Mouse (Mus musculus): ENCODE results near the gene Ttc4. TPM values are rescaled to one million over a fixed set of nuclear protein-coding genes. Genes with fewer than 3 reads are reported as not detected.

The Ttc4 gene
- polyA plus RNA-seq, 1 experiment from 2014 or later: 28.9 TPM

- no peaks in the 10 kb centered on the region; the same call in 1 of the 2 replicates for H3K79me2 ChIP-seq (ENCODE audit: inconsistent target)
- H3K4me3 ChIP-seq (ENCODE audit: inconsistent target): no peak overlapping the region
- H3K27ac ChIP-seq: no peak overlapping the region
- WGBS (ENCODE audit: missing documents): 92% methylated on average over 5 of the region's 5 CpGs
- H3K36me3 ChIP-seq (ENCODE audit: inconsistent target): peaks cover 44% of the 10 kb centered on the region
Measured at GRCm38 (mm10) chr4:106676749-106677148, 2.0 kb downstream of the Ttc4 start.

GRCm38 (mm10) chr4:106666546-106666945 is 12.2 kb downstream of the Ttc4 start:
- WGBS (ENCODE audit: missing documents): 93% methylated on average over 2 of the region's 2 CpGs

GRCm38 (mm10) chr4:106665673-106666072 is 13.1 kb downstream of the Ttc4 start:
- WGBS (ENCODE audit: missing documents): 98% methylated on average over 10 of the region's 10 CpGs
- no peak overlapping the region for H3K4me3 ChIP-seq (ENCODE audit: inconsistent target)
- no peak overlapping the region for H3K27ac ChIP-seq
- H3K79me2 ChIP-seq (ENCODE audit: inconsistent target): no peaks in the 10 kb centered on the region
- H3K36me3 ChIP-seq (ENCODE audit: inconsistent target): peaks cover 96% of the 10 kb centered on the region

More at GRCm38 (mm10) chr4:106666546-106666945, 12.2 kb downstream of the Ttc4 start:
- Histone ChIP-seq H3K36me3 (ENCODE audit: inconsistent target) (peaks cover 98% of the 10 kb centered on the region), H3K79me2 (ENCODE audit: inconsistent target) (no peaks in the 10 kb centered on the region), H3K4me3 (ENCODE audit: inconsistent target) (no peak overlapping the region), H3K27ac (no peak overlapping the region)

GRCm38 (mm10) chr4:106665269-106665668 is 13.5 kb downstream of the Ttc4 start:
- no peak overlapping the region for H3K4me3 ChIP-seq (ENCODE audit: inconsistent target)
- no peaks in the 10 kb centered on the region for H3K79me2 ChIP-seq (ENCODE audit: inconsistent target)
- 83% methylated on average over 2 of the region's 2 CpGs for WGBS (ENCODE audit: missing documents)
- peaks cover 96% of the 10 kb centered on the region for H3K36me3 ChIP-seq (ENCODE audit: inconsistent target)
- H3K27ac ChIP-seq: no peak overlapping the region

- Histone ChIP-seq H3K4me3 (ENCODE audit: inconsistent target) (no peak overlapping the region), H3K79me2 (ENCODE audit: inconsistent target) (no peaks in the 10 kb centered on the region), H3K36me3 (ENCODE audit: inconsistent target) (peaks cover 96% of the 10 kb centered on the region), H3K27ac (no peak overlapping the region)
- WGBS (ENCODE audit: missing documents): 89% methylated on average over 6 of the region's 6 CpGs
Measured at GRCm38 (mm10) chr4:106664697-106665096, 14.0 kb downstream of the Ttc4 start.

GRCm38 (mm10) chr4:106663956-106664470 is 14.7 kb downstream of the Ttc4 start:
- H3K27ac ChIP-seq: no peak overlapping the region
- no peak overlapping the region for H3K4me3 ChIP-seq (ENCODE audit: inconsistent target)
- H3K36me3 ChIP-seq (ENCODE audit: inconsistent target): peaks cover 96% of the 10 kb centered on the region
- H3K79me2 ChIP-seq (ENCODE audit: inconsistent target): no peaks in the 10 kb centered on the region
- 93% methylated on average over 5 of the region's 5 CpGs for WGBS (ENCODE audit: missing documents)

GRCm38 (mm10) chr4:106655681-106656080 is 23.1 kb downstream of the Ttc4 start:
- Histone ChIP-seq H3K36me3 (ENCODE audit: inconsistent target) (peaks cover 26% of the 10 kb centered on the region; the same call in 1 of the 2 replicates), H3K4me3 (ENCODE audit: inconsistent target) (no peak overlapping the region), H3K27ac (no peak overlapping the region), H3K79me2 (ENCODE audit: inconsistent target) (peaks cover 7% of the 10 kb centered on the region; the same call in 1 of the 2 replicates)
- 94% methylated on average over 10 of the region's 10 CpGs for WGBS (ENCODE audit: missing documents)

GRCm38 (mm10) chr4:106653051-106653450 is 25.7 kb downstream of the Ttc4 start:
- 98% methylated on average over 15 of the region's 15 CpGs for WGBS (ENCODE audit: missing documents)
- H3K27ac ChIP-seq: no peak overlapping the region
- peaks cover 7% of the 10 kb centered on the region; the same call in 1 of the 2 replicates for H3K79me2 ChIP-seq (ENCODE audit: inconsistent target)
- H3K36me3 ChIP-seq (ENCODE audit: inconsistent target): peaks cover 9% of the 10 kb centered on the region; the same call in 1 of the 2 replicates
- H3K4me3 ChIP-seq (ENCODE audit: inconsistent target): no peak overlapping the region

GRCm38 (mm10) chr4:106652546-106652945 is 26.2 kb downstream of the Ttc4 start:
- H3K79me2 ChIP-seq (ENCODE audit: inconsistent target): peaks cover 7% of the 10 kb centered on the region; the same call in 1 of the 2 replicates
- no peak overlapping the region for H3K4me3 ChIP-seq (ENCODE audit: inconsistent target)
- no peak overlapping the region for H3K27ac ChIP-seq
- H3K36me3 ChIP-seq (ENCODE audit: inconsistent target): peaks cover 9% of the 10 kb centered on the region; the same call in 1 of the 2 replicates
- 80% methylated on average over 3 of the region's 3 CpGs for WGBS (ENCODE audit: missing documents)

- Histone ChIP-seq H3K27ac (no peak within 1 kb of the TSS), H3K79me2 (ENCODE audit: inconsistent target) (peaks cover 7% of the 10 kb centered on the region; the same call in 1 of the 2 replicates), H3K36me3 (ENCODE audit: inconsistent target) (peaks cover 9% of the 10 kb centered on the region; the same call in 1 of the 2 replicates), H3K4me3 (ENCODE audit: inconsistent target) (peak within 1 kb of the TSS; percentile 87)
- WGBS (ENCODE audit: missing documents): 3% methylated on average over 40 of the region's 40 CpGs
Measured at GRCm38 (mm10) chr4:106650833-106651527, 27.8 kb downstream of the Ttc4 start, which contains the start of gene Pars2. Pars2 (plus strand) TSS chr4:106651069.

GRCm38 (mm10) chr4:106647137-106647536 is 31.6 kb downstream of the Ttc4 start:
- no peak overlapping the region for H3K4me3 ChIP-seq (ENCODE audit: inconsistent target)
- H3K27ac ChIP-seq: no peak overlapping the region
- H3K36me3 ChIP-seq (ENCODE audit: inconsistent target): no peaks in the 10 kb centered on the region
- 96% methylated on average over 6 of the region's 6 CpGs for WGBS (ENCODE audit: missing documents)
- peaks cover 7% of the 10 kb centered on the region; the same call in 1 of the 2 replicates for H3K79me2 ChIP-seq (ENCODE audit: inconsistent target)

- Histone ChIP-seq H3K27ac (no peak overlapping the region), H3K4me3 (ENCODE audit: inconsistent target) (no peak overlapping the region), H3K36me3 (ENCODE audit: inconsistent target) (no peaks in the 10 kb centered on the region), H3K79me2 (ENCODE audit: inconsistent target) (no peaks in the 10 kb centered on the region)
- WGBS (ENCODE audit: missing documents): 90% methylated on average over 5 of the region's 5 CpGs
Measured at GRCm38 (mm10) chr4:106645797-106646196, 32.9 kb downstream of the Ttc4 start.

GRCm38 (mm10) chr4:106644218-106644610 is 34.5 kb downstream of the Ttc4 start:
- Histone ChIP-seq H3K79me2 (ENCODE audit: inconsistent target) (no peaks in the 10 kb centered on the region), H3K36me3 (ENCODE audit: inconsistent target) (no peaks in the 10 kb centered on the region), H3K27ac (no peak overlapping the region), H3K4me3 (ENCODE audit: inconsistent target) (no peak overlapping the region)
- WGBS (ENCODE audit: missing documents): 92% methylated on average over 6 of the region's 6 CpGs

GRCm38 (mm10) chr4:106643483-106644217 is 35.1 kb downstream of the Ttc4 start:
- Histone ChIP-seq H3K4me3 (ENCODE audit: inconsistent target) (no peak overlapping the region), H3K27ac (no peak overlapping the region), H3K79me2 (ENCODE audit: inconsistent target) (no peaks in the 10 kb centered on the region), H3K36me3 (ENCODE audit: inconsistent target) (no peaks in the 10 kb centered on the region)
- 25% methylated on average over 8 of the region's 8 CpGs for WGBS (ENCODE audit: missing documents)

GRCm38 (mm10) chr4:106634086-106634479 is 44.7 kb downstream of the Ttc4 start:
- Histone ChIP-seq H3K27ac (no peak overlapping the region), H3K79me2 (ENCODE audit: inconsistent target) (no peaks in the 10 kb centered on the region), H3K4me3 (ENCODE audit: inconsistent target) (no peak overlapping the region), H3K36me3 (ENCODE audit: inconsistent target) (no peaks in the 10 kb centered on the region)
- WGBS (ENCODE audit: missing documents): 65% methylated on average over 9 of the region's 9 CpGs
